Mouse (Mus musculus) liver, embryonic 14.5 days (tissue): ENCODE data around the gene Zfyve26.

ENCODE experiments used
- CTCF ChIP-seq: IDR thresholded peaks from 2 replicates; pipeline ENCODE4 v1.5.1; 2016; ENCODE audit warnings: antibody characterized with exemption, low read depth, control low read depth
- EP300 ChIP-seq: IDR thresholded peaks from 2 replicates; pipeline ENCODE4 v1.6.1; 2016; ENCODE audit warnings: antibody characterized with exemption, low read depth

DNA sequence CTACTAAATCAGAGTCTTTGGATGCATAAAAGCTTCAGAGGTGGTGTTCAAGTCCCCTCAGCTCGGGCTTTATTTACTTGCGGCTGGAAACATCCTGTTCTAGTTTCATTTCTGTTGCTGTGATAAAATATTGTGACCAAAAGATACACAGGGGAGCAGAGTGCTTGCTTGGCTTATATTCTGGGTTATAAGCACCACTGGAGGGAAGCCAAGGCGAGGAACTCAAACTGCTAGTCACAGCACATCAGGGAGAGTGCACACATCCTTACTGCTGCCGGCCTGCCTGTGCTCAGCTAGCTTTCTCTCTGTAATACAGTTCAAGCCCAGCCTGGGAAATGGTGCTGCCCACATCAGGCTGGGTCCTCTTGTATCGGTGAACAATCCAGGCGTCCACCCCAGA lies 44.4 kb upstream of the Zfyve26 start:
- TF ChIP-seq CTCF, result no peak
- no peak for TF ChIP-seq EP300
